Mouse (Mus musculus) mature B cell (primary cell): ENCODE results near the gene St7.

Source experiments
- in situ Hi-C: fragments of 300-500 bp; cut with MboI; formaldehyde crosslinking; loops from 2 replicates; pipeline ENCODE4 v1.14.3; 2019

The St7 gene

DNA sequence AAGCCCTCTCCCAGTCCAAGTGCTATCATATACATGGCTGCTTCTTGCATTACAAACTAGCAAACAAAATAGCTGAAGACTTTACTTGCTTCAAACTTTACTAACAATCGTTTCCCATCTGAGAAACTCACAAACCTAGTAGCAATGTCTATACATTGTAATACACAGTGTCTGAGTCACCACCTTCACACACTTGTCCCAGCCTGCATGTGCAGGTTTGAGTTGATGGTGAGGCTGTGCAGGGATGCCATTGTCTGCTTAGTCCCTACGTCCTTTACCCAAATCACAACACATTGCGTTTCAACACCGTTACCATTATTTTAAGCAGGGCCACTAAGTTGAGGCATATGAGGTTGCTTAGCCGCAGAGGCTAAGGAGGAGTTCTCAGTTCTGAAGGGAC, 26.7 kb downstream of the St7 start:
- in situ Hi-C loops: no loop called here

DNA sequence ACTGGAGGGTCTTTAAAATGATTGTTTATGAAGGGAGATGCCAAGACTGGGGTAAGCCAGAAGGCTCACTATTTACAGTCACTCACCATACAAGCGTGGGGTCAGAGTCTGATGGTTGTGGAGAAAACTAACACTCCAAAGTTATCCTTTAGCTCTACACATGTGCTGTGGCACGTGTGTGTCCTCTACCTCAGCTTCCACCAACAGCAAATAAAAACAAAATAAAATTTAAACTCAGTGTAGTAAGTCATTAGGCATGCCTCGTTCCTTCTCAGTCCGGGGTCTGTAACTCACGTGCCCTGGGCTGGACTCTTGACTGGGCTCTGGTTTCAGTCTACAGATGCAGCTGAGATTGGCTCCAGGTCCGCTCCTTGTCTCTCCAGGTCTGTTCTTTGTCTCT, 27.3 kb downstream of the St7 start:
- in situ Hi-C loops: no loop called here

DNA sequence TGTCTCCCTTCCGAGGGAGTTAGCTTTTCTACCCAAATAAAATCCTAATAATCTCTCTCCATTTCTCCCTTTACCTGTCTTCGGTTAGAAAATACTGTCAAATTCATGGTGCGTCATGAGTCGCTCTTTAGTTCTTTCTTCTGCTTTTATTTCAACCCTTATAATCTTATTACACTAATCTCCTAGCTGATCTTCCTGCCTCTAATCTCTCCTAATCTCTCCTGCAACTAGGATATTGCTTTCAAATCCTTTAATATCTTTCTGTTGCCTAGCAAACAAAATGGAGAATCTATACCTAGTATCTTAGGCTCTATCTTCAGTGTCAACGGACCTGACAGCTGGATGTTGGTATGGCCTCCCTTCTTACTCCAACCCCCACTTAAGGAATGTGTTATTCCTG, 29.0 kb downstream of the St7 start:
- in situ Hi-C loops: no loop called here

DNA sequence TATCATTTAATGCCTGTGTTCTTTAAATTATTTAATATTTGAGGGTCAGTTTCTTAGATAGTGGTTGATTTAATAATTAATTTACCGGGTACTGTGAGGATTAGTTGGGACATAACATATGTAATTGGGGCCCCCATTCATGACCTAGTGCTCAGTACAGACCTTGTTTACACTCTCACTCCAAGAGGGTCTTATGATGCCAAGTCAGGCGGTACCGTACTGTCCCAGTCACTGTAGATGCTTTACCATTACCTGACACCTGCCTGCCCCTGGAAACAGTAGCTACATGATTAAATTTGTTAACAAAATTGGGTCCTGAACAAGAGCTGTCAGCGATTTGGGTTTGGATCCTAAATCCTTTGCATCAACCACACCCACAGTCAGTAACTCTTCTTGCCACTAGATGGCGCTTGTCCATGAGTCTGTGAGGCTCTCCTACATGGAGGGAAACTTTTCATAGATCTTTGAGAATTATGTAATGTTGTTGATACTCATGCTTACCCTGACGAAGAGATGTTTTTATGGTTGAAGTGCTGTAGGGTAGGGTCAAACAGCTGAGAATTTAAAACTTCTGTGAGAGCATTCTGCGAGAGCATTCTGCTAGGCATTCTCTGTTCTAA, 33.2 kb downstream of the St7 start:
- in situ Hi-C loops: loop anchor here (5.0 kb wide), 1 partner anchor 111 kb away; no protein-coding TSS in a partner anchor

DNA sequence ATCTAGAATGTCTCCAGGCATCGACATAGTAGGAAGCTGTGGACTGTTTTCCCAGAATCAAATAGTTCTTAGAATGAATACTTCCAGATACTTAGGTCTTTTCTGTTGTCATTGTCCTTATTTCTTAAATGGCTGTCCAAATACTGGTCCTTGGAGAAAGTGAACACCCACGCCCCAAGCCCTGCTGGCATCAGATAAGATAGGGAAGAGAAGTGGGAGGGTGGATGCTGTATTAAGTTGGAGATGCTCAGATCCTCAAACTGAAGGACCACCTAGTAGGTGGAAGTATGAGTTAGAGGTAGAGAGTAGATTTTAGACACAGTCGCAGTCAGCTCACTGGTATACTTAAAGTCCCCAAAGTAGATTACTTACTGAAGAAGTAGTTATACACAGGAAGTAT, 34.5 kb downstream of the St7 start:
- in situ Hi-C loops: loop anchor here (5.0 kb wide), 1 partner anchor 110 kb away; no protein-coding TSS in a partner anchor

DNA sequence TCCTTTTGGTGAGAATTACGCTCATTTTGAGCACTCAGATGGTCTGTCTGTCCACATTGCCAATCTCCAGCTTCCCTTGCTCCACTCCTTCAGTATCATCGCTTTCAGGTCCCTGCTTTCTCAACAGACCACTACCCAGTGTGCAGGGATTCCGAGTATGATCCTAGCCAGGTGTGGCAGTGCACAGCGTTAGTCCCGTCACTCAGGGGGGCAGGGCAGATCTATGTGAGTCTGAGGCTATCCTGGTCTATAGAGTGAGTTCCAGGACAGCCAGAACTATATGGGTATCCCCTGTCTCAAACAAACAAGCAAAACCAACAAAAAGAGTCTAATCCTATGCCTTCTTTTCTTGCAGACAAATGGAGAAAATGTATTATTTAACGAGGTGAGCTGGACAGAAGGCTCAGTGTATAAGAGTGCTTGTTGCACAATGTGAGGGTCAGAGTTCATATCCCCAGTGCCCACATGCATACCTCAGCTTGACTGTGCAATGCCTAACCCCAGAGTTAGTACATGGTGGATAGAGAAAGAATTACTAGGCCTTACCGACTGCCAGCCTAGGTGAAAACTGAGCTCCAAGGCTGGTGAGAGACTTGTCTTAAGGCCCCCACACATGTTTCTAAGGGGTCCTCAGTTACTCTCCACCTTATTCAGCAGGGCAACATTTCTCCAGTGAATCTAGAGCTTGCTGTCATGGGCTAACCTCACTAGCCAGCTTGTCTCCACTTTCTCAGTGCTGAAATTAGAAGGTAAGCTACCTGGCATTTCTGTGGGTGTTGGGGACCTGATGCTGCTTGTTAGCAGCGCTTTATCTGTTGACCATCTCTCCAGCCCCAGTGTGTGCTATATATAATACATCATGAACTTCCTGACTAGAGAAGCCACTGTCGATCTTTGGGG, 35.4 kb downstream of the St7 start:
- in situ Hi-C loops: loop anchor here (5.0 kb wide), 1 partner anchor 109 kb away; no protein-coding TSS in a partner anchor

GRCm38 (mm10) chr6:17730122-17730521, 37.4 kb downstream of the St7 start:
- in situ Hi-C loops: no loop called here

DNA sequence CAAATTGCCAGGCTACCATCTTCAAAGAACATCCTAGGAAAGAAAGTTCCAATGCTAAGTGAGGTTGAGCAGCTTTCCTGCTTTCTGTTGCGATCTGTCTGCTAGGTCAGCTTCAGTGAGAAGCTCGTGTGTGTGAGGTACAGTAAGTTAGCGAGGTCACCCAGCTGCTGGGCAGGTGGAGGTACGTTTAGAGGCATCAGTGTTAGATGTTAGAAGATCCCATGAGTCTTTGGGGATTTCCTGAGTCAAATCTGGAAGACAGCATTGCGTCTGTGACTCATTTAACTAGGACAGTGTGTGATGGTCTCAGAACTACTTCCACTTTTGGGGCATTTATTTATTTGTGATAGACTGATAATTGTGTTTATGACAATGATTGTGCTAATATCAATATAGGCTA, 39.0 kb downstream of the St7 start:
- in situ Hi-C loops: no loop called here

- in situ Hi-C loops: no loop called here
These were observed 41.2 kb downstream of the St7 start for GRCm38 (mm10) chr6:17733951-17734411.

DNA sequence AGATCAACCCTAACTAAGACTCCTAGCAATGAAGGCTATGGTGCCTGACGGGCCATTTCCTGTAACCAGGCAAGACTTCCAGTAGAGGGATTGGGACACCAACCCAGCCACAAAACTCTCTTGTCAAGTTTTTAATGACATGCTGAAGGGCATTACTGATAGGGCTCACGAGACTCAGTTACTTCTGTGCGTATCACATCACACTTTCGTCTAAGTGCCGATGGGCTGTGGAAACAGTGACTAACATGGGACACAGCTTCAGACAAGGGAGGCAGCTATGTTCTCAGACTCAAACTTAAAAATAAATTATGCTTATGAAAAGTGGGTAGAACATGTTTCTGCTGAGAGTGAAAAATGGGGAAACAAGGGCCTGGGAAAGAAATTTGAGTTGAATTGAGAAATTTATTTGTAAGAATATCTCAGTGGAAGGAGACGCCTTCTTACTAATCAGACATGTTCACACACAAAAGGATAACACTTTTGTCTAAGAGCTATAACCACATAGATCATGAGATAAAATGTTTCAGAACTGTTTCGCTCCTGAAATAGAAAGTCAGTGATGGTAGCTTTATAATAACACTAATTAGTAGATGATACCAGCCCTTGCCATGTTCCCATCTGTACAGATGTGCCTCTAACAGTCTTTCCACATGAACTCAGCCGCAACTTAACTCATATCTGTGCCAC, 44.7 kb downstream of the St7 start:
- in situ Hi-C loops: no loop called here

GRCm38 (mm10) chr6:17740128-17740527, 47.4 kb downstream of the St7 start:
- in situ Hi-C loops: no loop called here

DNA sequence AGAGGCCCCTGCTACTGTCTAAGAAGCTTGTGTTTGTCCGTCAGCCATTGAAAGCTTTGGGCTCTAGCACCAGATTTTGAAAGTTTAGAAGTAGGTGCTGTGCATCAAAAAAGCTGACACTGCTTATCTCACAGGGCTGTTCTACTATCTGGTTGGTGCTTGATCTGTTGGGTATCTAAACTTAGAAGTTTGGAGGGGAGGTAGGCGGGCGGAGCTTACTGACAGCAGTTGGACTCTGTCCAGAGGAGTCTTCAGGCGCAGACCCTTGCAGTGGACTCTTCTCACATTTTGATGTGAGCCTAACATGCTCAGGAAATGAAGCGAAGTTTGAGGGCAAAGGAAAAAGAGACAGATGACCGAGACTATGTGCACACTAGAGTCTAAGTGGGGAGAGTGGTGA, 48.9 kb downstream of the St7 start:
- in situ Hi-C loops: no loop called here

- in situ Hi-C loops: no loop called here
These were observed 49.5 kb downstream of the St7 start for GRCm38 (mm10) chr6:17742209-17742608.

DNA sequence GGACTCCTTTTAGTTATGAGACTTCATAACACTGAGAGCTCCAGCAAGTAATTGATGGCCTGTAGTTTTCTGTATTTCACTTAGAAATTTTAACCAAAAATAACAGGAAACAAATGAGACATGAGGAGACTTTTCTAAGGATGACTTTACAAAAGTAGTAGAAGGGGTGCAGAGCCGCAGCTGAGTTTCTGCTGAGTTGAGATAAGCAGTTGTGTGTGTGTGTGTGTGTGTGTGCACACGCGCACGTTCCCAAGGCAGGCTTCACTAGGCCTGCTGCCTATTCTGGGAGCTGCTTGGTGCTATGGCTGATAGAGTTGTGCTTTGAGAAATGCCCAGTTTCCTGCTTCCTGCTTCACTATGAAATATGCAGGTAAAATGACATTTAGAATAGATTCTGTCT, 50.6 kb downstream of the St7 start:
- in situ Hi-C loops: no loop called here

- in situ Hi-C loops: no loop called here
These were observed 55.0 kb downstream of the St7 start for GRCm38 (mm10) chr6:17747724-17748123.

GRCm38 (mm10) chr6:17748866-17749582, 56.3 kb downstream of the St7 start:
- in situ Hi-C loops: no loop called here

DNA sequence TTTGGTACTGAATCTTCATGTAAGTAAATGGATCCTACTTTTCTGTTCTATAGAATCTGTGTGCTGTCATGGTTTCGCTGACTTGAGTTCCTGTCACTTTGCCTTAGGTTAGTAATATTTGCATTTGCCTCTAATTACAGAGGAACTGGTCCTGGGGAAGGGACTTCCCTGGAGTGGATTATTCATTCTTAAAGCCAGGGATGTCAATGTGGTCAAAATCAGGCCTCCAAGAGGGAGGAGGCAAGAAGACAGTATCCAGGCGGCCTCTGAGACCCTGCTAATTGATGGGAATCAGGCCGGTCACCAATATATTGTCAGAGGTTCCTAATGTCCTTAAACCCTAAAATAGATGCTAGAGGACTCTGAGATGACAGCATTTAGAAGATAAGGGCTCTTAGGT, 56.9 kb downstream of the St7 start:
- in situ Hi-C loops: no loop called here

DNA sequence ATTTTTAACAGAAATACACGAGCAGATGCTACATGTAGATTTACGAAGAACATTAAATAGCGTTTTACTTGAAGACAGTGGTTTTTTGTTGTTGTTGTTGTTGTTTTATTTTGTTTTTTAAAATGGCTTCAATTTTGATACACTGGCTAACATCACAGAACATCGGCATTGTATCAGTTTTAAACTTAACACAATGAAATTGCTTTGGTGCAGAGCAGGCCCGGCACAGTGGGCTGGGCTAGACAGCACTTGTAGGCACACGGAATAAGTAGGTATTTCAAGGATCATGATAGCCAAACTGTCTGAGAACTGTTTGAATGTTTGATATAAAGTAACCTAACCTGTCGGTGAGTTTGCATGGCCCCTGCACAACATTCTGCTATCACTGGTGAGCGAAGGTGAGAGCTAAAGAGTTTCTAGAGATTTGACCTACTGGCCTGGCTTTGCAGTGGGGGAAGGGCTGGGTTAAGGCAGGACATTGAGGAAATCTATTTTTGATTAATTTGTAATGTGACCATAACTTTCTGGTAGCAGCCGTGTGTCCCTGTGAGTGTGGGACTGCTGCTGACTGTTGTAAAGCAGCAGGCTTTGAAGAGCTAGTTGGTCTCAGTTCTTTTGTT, 57.4 kb downstream of the St7 start:
- in situ Hi-C loops: no loop called here

DNA sequence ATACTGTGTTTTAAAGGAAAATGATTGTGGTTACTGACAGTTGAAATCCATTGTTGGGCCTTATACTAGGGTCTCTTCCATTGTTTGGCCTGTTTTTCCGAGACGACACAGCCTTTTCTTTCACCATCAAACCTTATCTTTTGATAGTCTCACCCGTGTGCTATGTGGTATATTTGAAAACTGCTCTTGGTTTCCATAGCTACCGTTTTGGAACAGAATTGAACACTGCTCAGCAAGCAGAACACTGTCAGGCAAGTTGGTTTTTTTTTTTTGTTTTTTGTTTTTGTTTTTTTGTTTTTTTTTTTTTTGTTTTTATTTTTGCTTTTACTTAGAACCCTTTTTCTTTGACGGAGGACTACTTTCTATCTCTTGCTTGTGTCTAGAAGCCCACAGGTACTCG, 58.2 kb downstream of the St7 start:
- in situ Hi-C loops: no loop called here

DNA sequence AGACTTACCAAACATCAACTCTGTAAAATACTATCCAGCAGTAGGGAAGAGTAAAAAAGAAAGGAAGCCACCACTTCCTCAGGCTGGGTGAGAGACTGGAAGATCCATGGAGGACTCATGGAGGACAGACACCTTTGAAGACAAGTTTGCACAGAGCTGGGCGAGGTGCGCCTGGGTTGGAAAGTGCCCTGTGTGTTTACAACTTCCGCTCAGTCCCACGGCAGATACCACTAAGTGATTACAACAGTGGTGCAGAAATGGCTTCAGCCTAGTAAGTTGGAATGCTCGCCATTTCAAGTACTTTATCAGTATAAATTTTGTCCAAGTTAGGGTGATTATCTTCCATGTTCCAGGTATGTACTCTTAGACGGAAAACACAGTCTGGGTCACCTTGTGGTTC, 63.2 kb downstream of the St7 start:
- in situ Hi-C loops: no loop called here

- in situ Hi-C loops: no loop called here
These were observed 65.8 kb downstream of the St7 start for GRCm38 (mm10) chr6:17758568-17758967.
